Mouse (Mus musculus) limb, embryonic 13.5 days (tissue): ENCODE data around the gene Ltbp1. TPM values are rescaled to one million over a fixed set of nuclear protein-coding genes. Genes with fewer than 3 reads are reported as not detected.

Experiments
- ATAC-seq: fragments of 200-750 bp; cut with Nextera tagmentation; 2 replicates; pipeline ENCODE4 v1.8.0; 2017; ENCODE audit warnings: low read depth, moderate number of reproducible peaks, moderate TSS enrichment; ENCODE audit not compliant: low FRiP score
- H3K27ac ChIP-seq: fragments of 300-500 bp; sonication (generic); 2 replicates; pipeline ENCODE4 v1.5.1; 2015; ENCODE audit warnings: inconsistent platforms, mild to moderate bottlenecking, moderate library complexity
- H3K27me3 ChIP-seq: fragments of 300-500 bp; sonication (generic); 2 replicates; pipeline ENCODE4 v1.6.1; 2015; ENCODE audit warnings: mild to moderate bottlenecking, inconsistent platforms
- H3K36me3 ChIP-seq: fragments of 300-500 bp; sonication (generic); 2 replicates; pipeline ENCODE4 v1.6.1; 2015; ENCODE audit warnings: inconsistent platforms, mild to moderate bottlenecking, moderate library complexity
- H3K4me1 ChIP-seq: fragments of 300-500 bp; sonication (generic); 2 replicates; pipeline ENCODE4 v1.6.1; 2015; ENCODE audit warnings: inconsistent platforms
- H3K4me2 ChIP-seq: fragments of 300-500 bp; sonication (generic); replicated peaks from 2 replicates; pipeline ENCODE4 v1.6.1; 2015; ENCODE audit warnings: inconsistent platforms, mild to moderate bottlenecking, moderate library complexity
- H3K4me3 ChIP-seq: fragments of 300-500 bp; sonication (generic); 2 replicates; pipeline ENCODE4 v1.5.1; 2015; ENCODE audit warnings: moderate library complexity, mild to moderate bottlenecking, inconsistent platforms
- H3K9ac ChIP-seq: fragments of 300-500 bp; sonication (generic); 2 replicates; pipeline ENCODE4 v1.6.1; 2015; ENCODE audit warnings: mild to moderate bottlenecking, inconsistent platforms
- H3K9me3 ChIP-seq: fragments of 300-500 bp; sonication (generic); 2 replicates; pipeline ENCODE4 v1.6.1; 2016; ENCODE audit warnings: inconsistent platforms
- WGBS: fragments of 180-500 bp; shearing (Covaris S2); methylation state at CpG from one replicate; pipeline ENCODE4 v1.1.7; 2015; 5-methylcytosine and 5-hydroxymethylcytosine counted together
- polyA plus RNA-seq: library from polyadenylated mRNA; unstranded; fragments of >200 nt; fragmentation: Nextera tagmentation; extraction: Ambion mirVana; gene quantifications from 2 replicates; pipeline ENCODE4 v1.2.1, GENCODE M21; 2015

Gene Ltbp1
- polyA plus RNA-seq, 1 experiment from 2014 or later: 61.3 TPM

DNA sequence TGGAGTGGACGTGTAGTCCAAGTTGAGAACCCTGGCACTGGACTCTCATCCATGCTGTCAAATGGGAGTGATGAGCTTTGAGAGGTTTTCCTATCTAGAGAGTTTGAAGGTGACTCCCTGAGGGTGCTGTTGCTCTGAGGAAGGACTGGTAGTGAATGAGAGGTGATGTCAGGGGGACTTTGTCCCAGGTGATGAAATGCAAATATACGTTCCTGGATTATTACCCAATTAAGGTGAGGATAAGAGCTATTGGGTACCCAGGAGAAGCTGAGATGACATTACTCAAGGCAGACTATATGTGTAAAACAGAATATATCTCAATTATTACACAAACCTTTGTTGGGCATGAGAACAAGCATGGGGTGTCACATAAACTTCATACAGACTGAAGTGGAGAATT lies 193.4 kb downstream of the Ltbp1 start:
- H3K4me1 ChIP-seq: peaks cover 6% of the 10 kb centered on the region; the same call in 1 of the 2 replicates
- no peak overlapping the region for H3K4me2 ChIP-seq
- WGBS: 87% methylated on average over 2 of the region's 2 CpGs
- H3K9me3 ChIP-seq: no peaks in the 10 kb centered on the region
- H3K4me3 ChIP-seq: no peak overlapping the region
- H3K27me3 ChIP-seq: no peaks in the 10 kb centered on the region
- H3K36me3 ChIP-seq: peaks cover 10% of the 10 kb centered on the region; the same call in 1 of the 2 replicates
- H3K9ac ChIP-seq: no peak overlapping the region
- H3K27ac ChIP-seq: no peak overlapping the region
- no peak for ATAC-seq

DNA sequence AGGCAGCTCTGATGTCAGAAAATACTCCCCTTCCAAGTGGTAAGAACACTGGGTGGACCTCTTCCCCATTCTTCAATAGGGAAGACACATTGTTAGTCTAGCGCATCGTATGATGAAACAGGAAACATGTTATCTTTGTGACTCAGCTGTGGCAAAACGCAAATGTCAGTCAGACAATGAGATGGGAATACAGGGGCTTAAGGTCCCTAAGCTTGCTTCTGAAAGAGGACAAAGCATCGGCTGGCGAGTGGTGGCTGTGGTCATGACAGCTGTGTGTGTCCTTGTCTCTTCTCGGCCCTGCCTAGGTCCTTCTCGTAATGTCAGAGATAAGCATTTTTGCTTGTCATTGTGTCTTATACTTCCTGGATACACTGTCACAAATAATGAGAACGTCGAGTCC lies 194.3 kb downstream of the Ltbp1 start:
- H3K4me3 ChIP-seq: no peak overlapping the region
- H3K36me3 ChIP-seq: peaks cover 10% of the 10 kb centered on the region; the same call in 1 of the 2 replicates
- no peaks in the 10 kb centered on the region for H3K27me3 ChIP-seq
- H3K4me1 ChIP-seq: peaks cover 10% of the 10 kb centered on the region; the same call in 1 of the 2 replicates
- 89% methylated on average over 9 of the region's 9 CpGs for WGBS
- no peaks in the 10 kb centered on the region for H3K9me3 ChIP-seq
- H3K27ac ChIP-seq: no peak overlapping the region
- ATAC-seq: no peak
- H3K4me2 ChIP-seq: no peak overlapping the region
- no peak overlapping the region for H3K9ac ChIP-seq

DNA sequence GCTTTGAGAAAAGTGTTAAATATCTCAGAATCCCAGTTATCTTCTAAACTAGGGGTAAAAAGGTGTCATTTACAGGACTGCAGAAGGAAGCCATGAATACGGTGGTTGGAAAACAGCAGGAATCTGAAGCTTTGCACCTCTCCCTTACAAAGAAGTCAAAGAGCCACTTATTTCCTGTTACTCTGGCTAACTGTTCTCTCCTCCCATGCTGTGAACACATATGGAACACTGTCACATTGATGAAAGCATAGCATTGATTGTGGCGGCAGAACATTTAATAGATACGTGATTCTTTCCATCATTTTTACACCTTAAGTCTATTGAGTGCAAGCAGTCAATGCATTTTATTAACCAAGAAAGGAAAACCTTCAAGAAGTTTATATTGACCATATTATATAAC lies 196.9 kb downstream of the Ltbp1 start:
- H3K27ac ChIP-seq: no peak overlapping the region
- peaks cover 10% of the 10 kb centered on the region; the same call in 1 of the 2 replicates for H3K36me3 ChIP-seq
- H3K9ac ChIP-seq: no peak overlapping the region
- no peaks in the 10 kb centered on the region for H3K9me3 ChIP-seq
- no peak for ATAC-seq
- no peak overlapping the region for H3K4me3 ChIP-seq
- WGBS: 40% methylated on average over 3 of the region's 3 CpGs
- H3K4me1 ChIP-seq: peaks cover 21% of the 10 kb centered on the region
- no peak overlapping the region for H3K4me2 ChIP-seq
- no peaks in the 10 kb centered on the region for H3K27me3 ChIP-seq

DNA sequence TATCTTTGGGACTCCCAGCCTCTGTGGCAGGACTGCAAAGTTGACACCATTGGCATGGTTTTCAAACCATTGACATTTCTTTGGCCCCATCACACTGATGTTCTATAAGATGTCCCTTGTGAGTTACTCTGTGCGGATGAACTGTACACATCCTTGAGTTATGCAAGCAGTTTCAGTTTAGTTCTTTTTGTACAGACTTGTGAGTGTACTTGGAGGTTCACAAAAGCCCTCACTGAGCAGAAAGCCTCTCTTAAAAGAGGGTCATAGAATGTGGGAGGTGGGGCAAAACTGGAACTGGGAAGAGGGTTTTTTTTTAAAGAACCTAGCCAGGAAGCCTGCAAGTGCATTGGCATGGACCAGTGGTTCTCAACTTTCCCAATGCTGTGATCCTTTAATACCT lies 198.7 kb downstream of the Ltbp1 start:
- peaks cover 8% of the 10 kb centered on the region; the same call in 1 of the 2 replicates for H3K36me3 ChIP-seq
- 91% methylated on average over 1 of the region's 1 CpGs for WGBS
- ATAC-seq: no peak
- no peak overlapping the region for H3K27ac ChIP-seq
- H3K4me1 ChIP-seq: peaks cover 27% of the 10 kb centered on the region
- no peak overlapping the region for H3K4me3 ChIP-seq
- no peak overlapping the region for H3K9ac ChIP-seq
- no peak overlapping the region for H3K4me2 ChIP-seq
- no peaks in the 10 kb centered on the region for H3K27me3 ChIP-seq
- no peaks in the 10 kb centered on the region for H3K9me3 ChIP-seq

DNA sequence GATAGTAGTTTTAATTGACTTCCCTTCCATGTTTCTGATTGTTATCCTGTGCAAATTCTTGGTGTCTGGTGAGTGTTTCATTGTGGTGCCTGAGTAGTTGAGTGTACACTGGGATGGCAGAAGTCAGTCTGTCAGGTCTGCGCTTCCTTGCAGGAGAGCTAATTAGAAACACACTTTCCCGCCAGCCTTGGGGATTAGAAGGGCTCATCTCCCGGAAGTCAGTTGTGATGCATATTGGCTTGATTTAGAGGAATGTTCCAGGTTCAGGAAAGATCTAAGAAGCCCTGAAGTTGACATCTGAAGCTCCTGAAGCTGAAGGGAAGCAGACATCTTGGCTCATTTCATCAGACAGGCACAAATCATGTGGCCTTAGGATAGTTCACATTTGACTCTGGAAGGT lies 200.9 kb downstream of the Ltbp1 start:
- Histone ChIP-seq H3K36me3 (peaks cover 4% of the 10 kb centered on the region; the same call in 1 of the 2 replicates), H3K4me3 (no peak overlapping the region), H3K27ac (no peak overlapping the region), H3K4me1 (peaks cover 32% of the 10 kb centered on the region), H3K27me3 (no peaks in the 10 kb centered on the region), H3K4me2 (no peak overlapping the region), H3K9me3 (no peaks in the 10 kb centered on the region), H3K9ac (no peak overlapping the region)
- ATAC-seq: no peak
- 28% methylated on average over 3 of the region's 3 CpGs for WGBS

DNA sequence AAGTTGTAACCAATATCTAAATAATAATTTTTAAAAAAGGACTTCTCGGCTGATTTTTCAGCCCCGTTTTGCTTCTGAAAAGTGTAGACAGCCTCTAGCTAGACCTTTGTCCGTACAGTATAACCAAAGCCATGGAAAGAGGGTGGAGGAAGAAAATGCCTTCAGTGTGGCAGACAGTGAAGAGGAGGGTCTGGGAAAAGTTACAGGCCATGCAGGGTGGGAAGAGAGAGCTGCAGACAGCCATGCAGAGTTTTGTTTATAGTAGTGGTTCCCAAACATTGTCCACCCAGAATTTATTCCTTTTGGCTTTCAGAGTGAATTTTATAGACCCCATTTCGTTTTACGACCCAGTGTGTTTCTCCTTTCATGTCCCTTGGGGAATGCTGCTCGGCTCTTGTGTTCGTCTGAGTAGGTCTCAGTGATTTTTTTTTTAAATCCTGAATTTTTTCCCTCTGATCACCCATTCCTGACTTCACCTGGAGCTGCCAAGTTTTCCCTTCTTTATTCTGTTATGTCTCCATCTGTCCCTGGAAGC lies 202.9 kb downstream of the Ltbp1 start:
- H3K4me3 ChIP-seq: no peak overlapping the region
- H3K4me2 ChIP-seq: no peak overlapping the region
- H3K27me3 ChIP-seq: no peaks in the 10 kb centered on the region
- H3K27ac ChIP-seq: no peak overlapping the region
- H3K9me3 ChIP-seq: no peaks in the 10 kb centered on the region
- peaks cover 26% of the 10 kb centered on the region for H3K4me1 ChIP-seq
- 33% methylated on average over 7 of the region's 7 CpGs for WGBS
- H3K36me3 ChIP-seq: peaks cover 4% of the 10 kb centered on the region; the same call in 1 of the 2 replicates
- H3K9ac ChIP-seq: no peak overlapping the region
- no peak; the same call in 1 of the 2 replicates for ATAC-seq

DNA sequence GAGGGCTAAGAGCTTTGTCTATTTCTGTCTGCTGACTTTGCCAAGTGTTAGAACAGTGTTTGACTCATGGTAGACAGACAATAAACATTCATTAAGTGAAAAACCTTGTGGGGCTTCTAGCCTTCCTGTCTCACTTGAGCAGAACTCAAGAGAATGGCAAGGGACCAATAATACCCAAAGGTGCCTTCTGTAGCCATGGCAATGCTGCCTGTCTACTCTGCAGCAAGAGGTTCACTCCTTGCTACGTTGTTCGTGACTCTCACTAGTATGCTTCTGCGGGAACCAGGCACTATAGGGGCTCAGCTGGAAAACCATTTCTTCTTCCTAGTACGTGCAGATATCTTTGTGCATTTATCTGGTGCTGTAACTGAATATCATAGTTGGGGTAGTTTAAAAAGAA lies 205.2 kb downstream of the Ltbp1 start:
- 84% methylated on average over 4 of the region's 4 CpGs for WGBS
- Histone ChIP-seq H3K27me3 (no peaks in the 10 kb centered on the region), H3K36me3 (peaks cover 4% of the 10 kb centered on the region; the same call in 1 of the 2 replicates), H3K4me2 (no peak overlapping the region), H3K9me3 (no peaks in the 10 kb centered on the region), H3K9ac (no peak overlapping the region), H3K4me1 (peaks cover 18% of the 10 kb centered on the region), H3K4me3 (no peak overlapping the region), H3K27ac (no peak overlapping the region)
- ATAC-seq: no peak

DNA sequence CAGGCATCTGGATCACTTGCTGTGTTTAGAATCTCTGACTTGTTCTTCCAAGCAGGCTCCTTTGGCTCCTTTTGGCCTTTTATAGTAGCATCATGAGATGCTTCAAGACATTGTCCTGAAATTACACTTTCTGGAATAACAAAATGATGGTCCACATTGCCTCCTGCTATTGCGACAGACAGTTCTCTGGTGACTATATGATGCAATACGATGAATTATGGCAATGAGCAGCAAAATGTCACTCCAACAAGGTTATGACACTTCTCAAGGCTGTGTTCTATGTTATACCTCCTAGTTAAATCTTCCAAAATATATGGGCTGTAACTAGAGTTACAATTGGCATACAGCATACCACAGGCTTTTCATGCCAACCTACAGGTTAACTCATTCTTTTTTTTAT lies 211.0 kb downstream of the Ltbp1 start:
- Histone ChIP-seq H3K36me3 (no peaks in the 10 kb centered on the region), H3K4me1 (no peaks in the 10 kb centered on the region), H3K4me3 (no peak overlapping the region), H3K4me2 (no peak overlapping the region), H3K9ac (no peak overlapping the region), H3K27ac (no peak overlapping the region), H3K9me3 (no peaks in the 10 kb centered on the region), H3K27me3 (no peaks in the 10 kb centered on the region)
- 97% methylated on average over 2 of the region's 2 CpGs for WGBS
- ATAC-seq: no peak

DNA sequence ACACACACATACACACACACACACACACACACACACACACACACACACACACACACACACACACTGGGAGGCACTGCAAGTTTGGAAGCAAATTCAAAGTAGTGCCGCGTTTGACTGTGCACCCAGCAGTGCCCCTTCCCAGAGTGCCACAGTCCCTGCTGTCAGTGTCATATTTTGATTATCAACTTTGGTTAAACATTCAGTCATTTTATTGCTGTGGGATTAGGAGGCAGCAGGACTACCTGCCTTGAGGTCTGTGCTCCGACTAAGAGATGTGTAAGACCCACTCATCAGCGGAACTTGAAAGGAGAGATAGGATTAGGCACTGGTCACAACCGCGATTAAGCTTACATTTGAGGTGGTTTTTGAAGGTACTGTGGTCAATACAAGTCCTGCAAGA lies 213.3 kb downstream of the Ltbp1 start:
- WGBS: 86% methylated on average over 6 of the region's 6 CpGs
- Histone ChIP-seq H3K9me3 (no peaks in the 10 kb centered on the region), H3K27ac (no peak overlapping the region), H3K9ac (no peak overlapping the region), H3K36me3 (no peaks in the 10 kb centered on the region), H3K4me3 (no peak overlapping the region), H3K27me3 (no peaks in the 10 kb centered on the region), H3K4me2 (no peak overlapping the region), H3K4me1 (no peaks in the 10 kb centered on the region)
- no peak for ATAC-seq

DNA sequence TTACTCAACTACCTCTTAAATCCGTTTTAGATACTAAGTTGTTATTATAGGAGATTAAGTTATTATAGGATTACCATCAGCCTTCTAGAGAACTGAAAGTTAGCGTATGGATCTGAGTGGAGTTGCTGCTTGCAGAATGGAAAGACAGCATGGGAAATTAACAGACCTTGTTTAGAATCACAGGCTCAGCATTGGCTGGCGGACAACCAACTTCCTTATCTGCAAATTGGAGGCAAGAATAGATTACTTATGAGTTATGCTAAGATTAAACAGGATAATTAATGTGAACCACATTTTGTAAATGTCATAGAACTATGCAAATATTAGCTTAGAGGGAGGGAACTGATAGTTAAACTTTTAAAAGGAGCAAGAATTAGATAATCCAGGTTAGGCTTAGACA lies 223.0 kb downstream of the Ltbp1 start:
- no peak for ATAC-seq
- Histone ChIP-seq H3K36me3 (peaks cover 25% of the 10 kb centered on the region), H3K4me2 (no peak overlapping the region), H3K4me1 (no peaks in the 10 kb centered on the region), H3K27me3 (no peaks in the 10 kb centered on the region), H3K9ac (no peak overlapping the region), H3K27ac (no peak overlapping the region), H3K9me3 (no peaks in the 10 kb centered on the region), H3K4me3 (no peak overlapping the region)
- WGBS: 89% methylated on average over 3 of the region's 3 CpGs

DNA sequence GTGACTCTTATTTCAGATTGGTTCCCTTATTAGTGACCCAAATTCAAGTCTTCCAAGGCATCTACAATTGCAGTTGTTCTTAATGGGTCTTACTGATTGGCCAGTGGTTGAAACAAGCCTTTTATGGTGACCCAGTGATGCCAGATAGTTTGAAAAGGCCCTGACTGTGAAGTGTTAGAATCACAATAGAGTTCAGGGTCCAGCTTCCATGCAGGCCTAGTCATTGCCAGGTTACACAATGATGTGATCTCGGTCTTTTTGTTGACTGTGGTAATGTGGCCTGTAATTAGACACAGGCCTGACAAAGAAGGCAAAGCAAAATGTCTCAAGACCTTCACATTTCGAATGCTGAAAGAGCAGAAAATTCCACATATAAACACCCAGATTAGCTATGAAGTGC lies 227.8 kb downstream of the Ltbp1 start:
- Histone ChIP-seq H3K9me3 (no peaks in the 10 kb centered on the region), H3K36me3 (peaks cover 11% of the 10 kb centered on the region; the same call in 1 of the 2 replicates), H3K27me3 (no peaks in the 10 kb centered on the region), H3K27ac (no peak overlapping the region), H3K4me2 (no peak overlapping the region), H3K9ac (no peak overlapping the region), H3K4me1 (peaks cover 12% of the 10 kb centered on the region), H3K4me3 (no peak overlapping the region)
- ATAC-seq: no peak
- WGBS: 78% methylated on average over 2 of the region's 2 CpGs

DNA sequence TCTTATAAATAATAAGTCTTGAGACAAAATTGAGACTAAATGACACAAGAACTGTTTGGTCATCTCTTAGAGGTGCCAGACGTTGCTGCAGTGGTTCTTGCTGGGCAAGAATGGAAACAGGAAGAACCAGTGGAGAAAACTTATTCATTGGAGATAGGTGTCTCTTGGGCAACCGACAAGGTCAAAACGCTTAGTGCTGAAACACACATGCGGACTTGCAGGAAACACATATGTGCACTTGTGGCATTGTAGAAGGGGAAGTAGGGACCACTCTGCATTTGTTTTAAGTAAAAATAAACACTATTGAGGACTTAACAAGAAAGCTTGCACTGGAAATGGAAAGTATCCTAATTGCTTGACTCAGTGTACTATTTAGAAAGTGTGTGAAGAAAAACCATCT lies 228.6 kb downstream of the Ltbp1 start:
- 90% methylated on average over 4 of the region's 4 CpGs for WGBS
- Histone ChIP-seq H3K27me3 (no peaks in the 10 kb centered on the region), H3K27ac (no peak overlapping the region), H3K9me3 (no peaks in the 10 kb centered on the region), H3K4me3 (no peak overlapping the region), H3K4me1 (peaks cover 12% of the 10 kb centered on the region), H3K36me3 (peaks cover 7% of the 10 kb centered on the region; the same call in 1 of the 2 replicates), H3K9ac (no peak overlapping the region), H3K4me2 (no peak overlapping the region)
- ATAC-seq: no peak

DNA sequence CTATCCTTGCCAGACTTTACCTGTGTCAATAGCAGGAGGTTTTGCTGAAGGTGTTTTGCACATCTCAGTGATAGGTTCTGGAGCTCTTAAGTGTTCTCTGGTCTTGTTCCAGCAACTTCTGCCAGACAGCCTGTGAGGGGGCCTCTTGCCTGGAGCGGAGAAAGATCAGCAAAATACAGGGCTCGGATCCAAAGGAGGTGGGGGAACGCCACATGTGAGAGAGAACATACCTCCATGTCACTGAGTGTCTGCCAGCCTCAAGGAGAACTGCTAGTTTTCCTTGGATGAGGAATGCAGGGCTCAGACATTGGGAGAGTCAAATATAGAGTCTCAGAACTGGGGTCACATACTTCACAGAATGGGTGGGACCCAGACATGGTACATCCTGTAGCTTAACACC lies 230.4 kb downstream of the Ltbp1 start:
- WGBS: 63% methylated on average over 3 of the region's 3 CpGs

More for the DNA sequence above, 230.4 kb downstream of the Ltbp1 start:
- ATAC-seq: peak; percentile 66
- Histone ChIP-seq H3K4me2 (no peak overlapping the region), H3K9me3 (no peaks in the 10 kb centered on the region), H3K9ac (no peak overlapping the region), H3K36me3 (peaks cover 7% of the 10 kb centered on the region; the same call in 1 of the 2 replicates), H3K27me3 (no peaks in the 10 kb centered on the region), H3K27ac (no peak overlapping the region; the same call in 1 of the 2 replicates), H3K4me1 (peaks cover 20% of the 10 kb centered on the region), H3K4me3 (no peak overlapping the region)
